Mouse (Mus musculus) heart, embryonic 15.5 days (tissue): ENCODE measurements around the gene Mfsd14b. TPM values are rescaled to one million over a fixed set of nuclear protein-coding genes. Genes with fewer than 3 reads are reported as not detected.

Experiments used
- ATAC-seq: fragments of 200-750 bp; cut with Nextera tagmentation; replicated peaks from 2 replicates; pipeline ENCODE4 v1.8.0; 2017; ENCODE audit warnings: low read depth, moderate TSS enrichment; ENCODE audit not compliant: insufficient number of reproducible peaks, insufficient read depth, low FRiP score
- H3K27ac ChIP-seq: fragments of 300-500 bp; sonication (generic); 2 replicates; pipeline ENCODE4 v1.5.1; 2015; ENCODE audit warnings: mild to moderate bottlenecking, inconsistent platforms
- H3K27me3 ChIP-seq: fragments of 300-500 bp; sonication (generic); 2 replicates; pipeline ENCODE4 v1.6.1; 2015; ENCODE audit warnings: inconsistent platforms
- H3K36me3 ChIP-seq: fragments of 300-500 bp; sonication (generic); 2 replicates; pipeline ENCODE4 v1.6.1; 2015; ENCODE audit warnings: mild to moderate bottlenecking, inconsistent platforms
- H3K4me1 ChIP-seq: fragments of 300-500 bp; sonication (generic); replicated peaks from 2 replicates; pipeline ENCODE4 v1.6.1; 2015; ENCODE audit warnings: inconsistent platforms
- H3K4me2 ChIP-seq: fragments of 300-500 bp; sonication (generic); 2 replicates; pipeline ENCODE4 v1.6.1; 2015; ENCODE audit warnings: inconsistent platforms, mild to moderate bottlenecking, moderate library complexity
- H3K4me3 ChIP-seq: fragments of 300-500 bp; sonication (generic); 2 replicates; pipeline ENCODE4 v1.5.1; 2015; ENCODE audit warnings: mild to moderate bottlenecking, inconsistent platforms
- H3K9ac ChIP-seq: fragments of 300-500 bp; sonication (generic); 2 replicates; pipeline ENCODE4 v1.6.1; 2015; ENCODE audit warnings: mild to moderate bottlenecking, inconsistent platforms
- H3K9me3 ChIP-seq: fragments of 300-500 bp; sonication (generic); replicated peaks from 2 replicates; pipeline ENCODE4 v1.6.1; 2016; ENCODE audit warnings: inconsistent platforms
- WGBS: fragments of 180-500 bp; shearing (Covaris S2); methylation state at CpG from one replicate; pipeline ENCODE4 v1.1.7; 2015; ENCODE audit warnings: mixed read lengths; 5-methylcytosine and 5-hydroxymethylcytosine counted together
- polyA plus RNA-seq: library from polyadenylated mRNA; unstranded; fragments of >200 nt; fragmentation: Nextera tagmentation; extraction: Ambion mirVana; gene quantifications from 2 replicates; pipeline ENCODE4 v1.2.1, GENCODE M21; 2015

Mfsd14b gene
- polyA plus RNA-seq, 1 experiment from 2014 or later: 36.5 TPM

DNA sequence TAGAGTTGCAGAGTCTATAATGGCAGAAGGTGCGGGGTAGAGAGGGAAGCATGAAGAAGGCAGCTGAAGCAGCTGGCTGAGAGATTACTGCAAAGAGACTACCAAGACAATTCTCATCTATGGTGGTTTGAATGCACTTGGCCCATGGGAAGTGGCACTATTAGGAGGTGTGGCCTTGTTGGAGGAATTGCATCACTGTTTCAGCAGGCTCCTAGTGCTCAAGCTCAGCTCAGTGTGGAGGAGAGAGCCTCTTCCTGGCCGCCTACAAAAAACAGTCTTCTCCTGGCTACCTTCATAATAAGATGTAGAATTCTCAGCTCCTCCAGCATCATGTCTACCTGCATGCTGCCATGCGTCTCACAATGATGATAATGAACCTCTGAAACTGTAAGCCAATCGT lies 16.9 kb downstream of the Mfsd14b start:
- no peak overlapping the region for H3K4me2 ChIP-seq
- no peaks in the 10 kb centered on the region for H3K27me3 ChIP-seq
- no peak overlapping the region for H3K9ac ChIP-seq
- H3K9me3 ChIP-seq: no peaks in the 10 kb centered on the region
- H3K27ac ChIP-seq: no peak overlapping the region
- H3K4me3 ChIP-seq: no peak overlapping the region
- no peaks in the 10 kb centered on the region for H3K4me1 ChIP-seq
- WGBS: 89% methylated on average over 4 of the region's 4 CpGs
- H3K36me3 ChIP-seq: peaks cover 5% of the 10 kb centered on the region; the same call in 1 of the 2 replicates
- ATAC-seq: no peak

DNA sequence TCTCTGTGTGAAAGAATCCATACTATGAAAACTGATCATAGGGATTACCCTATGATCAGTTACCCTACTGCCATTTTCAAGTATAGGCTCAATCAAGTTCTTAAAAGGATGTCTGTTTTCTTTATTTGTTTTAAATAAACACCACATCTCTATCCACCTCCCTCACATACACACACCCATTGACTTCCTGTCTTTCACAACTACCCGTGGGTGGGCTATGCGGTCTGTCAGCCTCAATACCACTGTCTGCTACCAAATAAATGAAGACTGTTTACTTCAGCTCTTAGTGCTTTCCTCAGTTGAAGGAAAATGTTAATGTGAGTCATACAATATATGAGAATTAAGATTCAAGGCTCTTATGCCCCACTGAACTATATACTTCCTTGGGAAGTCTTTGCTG lies 42.8 kb downstream of the Mfsd14b start:
- H3K4me3 ChIP-seq: no peak overlapping the region
- peaks cover 35% of the 10 kb centered on the region for H3K36me3 ChIP-seq
- no peak for ATAC-seq
- no peak overlapping the region for H3K9ac ChIP-seq
- no peaks in the 10 kb centered on the region for H3K4me1 ChIP-seq
- H3K27ac ChIP-seq: no peak overlapping the region
- no peaks in the 10 kb centered on the region for H3K9me3 ChIP-seq
- no peaks in the 10 kb centered on the region for H3K27me3 ChIP-seq
- H3K4me2 ChIP-seq: no peak overlapping the region
- WGBS: 82% methylated on average over 2 of the region's 2 CpGs

- no peaks in the 10 kb centered on the region; the same call in 1 of the 2 replicates for H3K9me3 ChIP-seq
- no peak within 1 kb of the TSS for H3K4me2 ChIP-seq
- H3K9ac ChIP-seq: no peak within 1 kb of the TSS
- 78% methylated on average over 9 of the region's 9 CpGs for WGBS
- no peaks in the 10 kb centered on the region for H3K4me1 ChIP-seq
- no peaks in the 10 kb centered on the region for H3K27me3 ChIP-seq
- no peak within 1 kb of the TSS for H3K27ac ChIP-seq
- no peak for ATAC-seq
- no peaks in the 10 kb centered on the region for H3K36me3 ChIP-seq
- no peak within 1 kb of the TSS for H3K4me3 ChIP-seq
These were observed 60.1 kb downstream of the Mfsd14b start, which contains the start of gene Prss47 for GRCm38 (mm10) chr13:65052660-65053059. TSS of gene Prss47 (minus strand) at chr13:65052760.

- no peaks in the 10 kb centered on the region for H3K9me3 ChIP-seq
- H3K36me3 ChIP-seq: no peaks in the 10 kb centered on the region
- WGBS: 60% methylated on average over 4 of the region's 4 CpGs
- H3K27ac ChIP-seq: no peak overlapping the region
- H3K4me3 ChIP-seq: no peak overlapping the region
- no peaks in the 10 kb centered on the region for H3K27me3 ChIP-seq
- no peak for ATAC-seq
- H3K4me1 ChIP-seq: no peaks in the 10 kb centered on the region
- H3K4me2 ChIP-seq: no peak overlapping the region
- H3K9ac ChIP-seq: no peak overlapping the region
These were observed 77.7 kb downstream of the Mfsd14b start for GRCm38 (mm10) chr13:65035057-65035456.

DNA sequence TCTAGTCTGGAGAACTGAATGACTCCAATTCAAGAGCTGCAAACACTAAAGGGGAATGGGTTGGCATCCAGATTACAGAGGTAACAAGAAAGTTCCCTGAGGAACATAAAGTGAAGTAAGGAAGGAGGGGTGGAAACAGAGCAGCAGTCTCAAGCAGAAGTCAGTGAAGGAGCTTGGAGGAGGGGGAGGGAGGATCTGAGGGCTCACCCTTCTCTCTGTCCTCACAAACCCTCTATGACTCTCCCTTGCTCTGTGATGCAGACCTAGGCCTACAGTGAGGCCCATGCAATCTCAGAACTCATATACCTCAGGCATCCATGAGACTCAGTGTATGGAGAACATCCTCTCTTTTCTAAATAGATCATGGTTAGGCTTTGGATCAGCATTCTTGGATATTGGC lies 80.0 kb downstream of the Mfsd14b start, which contains the start of gene Spata31d1c:
Gene Spata31d1c (plus strand): TSS at position 301 of the 400 bp plus-strand sequence.
- Histone ChIP-seq H3K9me3 (no peaks in the 10 kb centered on the region), H3K27ac (no peak within 1 kb of the TSS), H3K36me3 (no peaks in the 10 kb centered on the region), H3K4me1 (no peaks in the 10 kb centered on the region), H3K4me2 (no peak within 1 kb of the TSS), H3K9ac (no peak within 1 kb of the TSS), H3K4me3 (no peak within 1 kb of the TSS), H3K27me3 (no peaks in the 10 kb centered on the region)
- no peak for ATAC-seq

Other genes starting within 250 kb of the Mfsd14b start
- 0.03 and 0.04 TPM in 2 replicates for gene Cntnap3, start 209.0 kb downstream of the Mfsd14b start, polyA plus RNA-seq
- not detected in 2 replicates for gene Spata31, start 195.6 kb downstream of the Mfsd14b start, polyA plus RNA-seq
- not detected in 2 replicates for gene Spata31d1c, start 79.9 kb downstream of the Mfsd14b start, polyA plus RNA-seq
- not detected in 2 replicates for gene Prss47, start 60.2 kb downstream of the Mfsd14b start, polyA plus RNA-seq
- not detected in 2 replicates for gene Olfr465-ps1, start 25.1 kb upstream of the Mfsd14b start, polyA plus RNA-seq
- not detected in 2 replicates for gene Olfr466, start 37.3 kb upstream of the Mfsd14b start, polyA plus RNA-seq
- gene Nlrp4f, start 93.0 kb upstream of the Mfsd14b start, polyA plus RNA-seq: not detected in 2 replicates
- not detected in 2 replicates for gene Gm10775, start 146.6 kb upstream of the Mfsd14b start, polyA plus RNA-seq
- 8.5 and 9.0 TPM in 2 replicates for gene Zfp369, start 165.8 kb upstream of the Mfsd14b start, polyA plus RNA-seq